Mouse (Mus musculus) ES-E14 (cell line): ENCODE measurements around the gene Egfr. TPM values are rescaled to one million over a fixed set of nuclear protein-coding genes. Genes with fewer than 3 reads are reported as not detected.

Experiments
- DNase-seq: peaks from one replicate; pipeline ENCODE4 v3.0.0-alpha.2; 2013; ENCODE audit warnings: low read depth, low spot score
- H3K27ac ChIP-seq: 2 replicates; pipeline ENCODE4 v1.5.1; 2012; ENCODE audit warnings: low read depth, mild to moderate bottlenecking, low read length, moderate library complexity, mixed read lengths; ENCODE audit not compliant: poor library complexity, insufficient read depth, severe bottlenecking
- H3K36me3 ChIP-seq: 2 replicates; pipeline ENCODE4 v1.6.1; 2012; ENCODE audit warnings: mild to moderate bottlenecking, low read length, moderate library complexity, mixed read lengths; ENCODE audit not compliant: control insufficient read depth, poor library complexity, insufficient read depth, severe bottlenecking
- H3K4me1 ChIP-seq, 2 experiments: fragments of 150-350 bp in 1 of 2; sonication (generic) in 1 of 2; 2 replicates each; pipeline ENCODE4 v1.6.1; 2012; ENCODE audit warnings: low read length in 2 of 2, mild to moderate bottlenecking in 1 of 2, mixed read lengths in 1 of 2; ENCODE audit not compliant: control insufficient read depth in 2 of 2, insufficient read depth in 2 of 2, poor library complexity in 1 of 2
- H3K4me3 ChIP-seq, 2 experiments: fragments of 150-350 bp in 1 of 2; sonication (generic) in 1 of 2; 2 replicates each; pipeline ENCODE4 v1.5.1; 2012; ENCODE audit warnings: low read length in 2 of 2, low read depth in 1 of 2, mild to moderate bottlenecking in 1 of 2, mixed read lengths in 1 of 2; ENCODE audit not compliant: insufficient read depth in 1 of 2, poor library complexity in 1 of 2, severe bottlenecking in 1 of 2
- H3K9ac ChIP-seq: 2 replicates; pipeline ENCODE4 v1.6.1; 2012; ENCODE audit warnings: low read depth, mild to moderate bottlenecking, low read length, mixed read lengths; ENCODE audit not compliant: poor library complexity, insufficient read depth, severe bottlenecking
- H3K9me3 ChIP-seq: fragments of 150-350 bp; sonication (generic); 2 replicates; pipeline ENCODE4 v1.6.1; 2012; ENCODE audit warnings: low read depth, mild to moderate bottlenecking, low read length; ENCODE audit not compliant: control insufficient read depth, insufficient read depth
- CHD2 ChIP-seq: IDR thresholded peaks from 2 replicates; pipeline ENCODE4 v1.6.1; 2014; ENCODE audit warnings: mild to moderate bottlenecking, low read depth, low read length, inconsistent platforms
- HCFC1 ChIP-seq: IDR thresholded peaks from 2 replicates; pipeline ENCODE4 v1.6.1; 2012; ENCODE audit warnings: low read length, inconsistent platforms, borderline replicate concordance; ENCODE audit not compliant: insufficient read depth
- MAFK ChIP-seq: IDR thresholded peaks from 2 replicates; pipeline ENCODE4 v1.6.1; 2014; ENCODE audit warnings: mild to moderate bottlenecking, low read depth, low read length, inconsistent platforms; ENCODE audit not compliant: insufficient read depth
- ZC3H11A ChIP-seq: IDR thresholded peaks from 2 replicates; pipeline ENCODE4 v1.6.1; 2012; ENCODE audit warnings: low read depth, mild to moderate bottlenecking, inconsistent platforms, low read length, borderline replicate concordance
- ZNF384 ChIP-seq: IDR thresholded peaks from 2 replicates; pipeline ENCODE4 v1.6.1; 2012; ENCODE audit warnings: low read depth, low read length, inconsistent platforms
- in situ Hi-C, 2 experiments: fragments of 600-800 bp; cut with MboI; formaldehyde crosslinking; loops; one replicate each; pipeline ENCODE4 v1.15.1; 2025; ENCODE audit warnings: low sequenced_read_pairs in 2 of 2, inconsistent platforms in 1 of 2; ENCODE audit not compliant: unreplicated experiment in 2 of 2
- total RNA-seq: library from RNA; depleted of rRNA; stranded (reverse); fragments of 300-350 nt; gene quantifications from 2 replicates; pipeline ENCODE4 v1.2.3, GENCODE M21; 2012

The Egfr gene
- total RNA-seq, 1 experiment: 22.2 TPM

GRCm38 (mm10) chr11:16792638-16793585 is 40.9 kb downstream of the Egfr start:
- no peaks in the 10 kb centered on the region for H3K36me3 ChIP-seq
- TF ChIP-seq ZC3H11A (no peak), ZNF384 (no peak), HCFC1 (no peak), MAFK (no peak), CHD2 (no peak)
- no peak overlapping the region for H3K4me3 ChIP-seq
- in situ Hi-C loops: no loop called here
- H3K4me1 ChIP-seq: no peaks in the 10 kb centered on the region; a peak in 1 of 4 replicates
- H3K9me3 ChIP-seq: no peaks in the 10 kb centered on the region
- DNase-seq: no peak
- H3K27ac ChIP-seq: no peak overlapping the region
- no peak overlapping the region for H3K9ac ChIP-seq

- DNase-seq: no peak
- no peaks in the 10 kb centered on the region for H3K9me3 ChIP-seq
- no peak overlapping the region for H3K27ac ChIP-seq
- no peaks in the 10 kb centered on the region for H3K36me3 ChIP-seq
- in situ Hi-C loops: no loop called here
- H3K4me1 ChIP-seq: no peaks in the 10 kb centered on the region; a peak in 1 of 4 replicates
- no peak overlapping the region for H3K9ac ChIP-seq
- TF ChIP-seq MAFK (no peak), CHD2 (no peak), ZNF384 (no peak), ZC3H11A (no peak), HCFC1 (no peak)
- no peak overlapping the region for H3K4me3 ChIP-seq
These were observed 43.0 kb downstream of the Egfr start for GRCm38 (mm10) chr11:16795012-16795411.

GRCm38 (mm10) chr11:16795513-16795912 is 43.5 kb downstream of the Egfr start:
- H3K4me3 ChIP-seq: no peak overlapping the region
- H3K4me1 ChIP-seq: no peaks in the 10 kb centered on the region; a peak in 1 of 4 replicates
- no peak for DNase-seq
- H3K9ac ChIP-seq: no peak overlapping the region
- no peak overlapping the region for H3K27ac ChIP-seq
- no peak for TF ChIP-seq MAFK
- no peak for TF ChIP-seq ZNF384
- no peak for TF ChIP-seq HCFC1
- TF ChIP-seq ZC3H11A: no peak
- no peaks in the 10 kb centered on the region for H3K9me3 ChIP-seq
- in situ Hi-C loops: no loop called here
- no peaks in the 10 kb centered on the region for H3K36me3 ChIP-seq

- no peak for DNase-seq
- Histone ChIP-seq H3K36me3 (no peaks in the 10 kb centered on the region), H3K9ac (no peak overlapping the region), H3K4me3 (no peak overlapping the region), H3K4me1 (no peaks in the 10 kb centered on the region; a peak in 1 of 4 replicates), H3K27ac (no peak overlapping the region), H3K9me3 (no peaks in the 10 kb centered on the region)
- TF ChIP-seq CHD2 (no peak), ZC3H11A (no peak), ZNF384 (no peak), MAFK (no peak), HCFC1 (no peak)
- in situ Hi-C loops: no loop called here
These were observed 45.5 kb downstream of the Egfr start for GRCm38 (mm10) chr11:16797456-16797855.
